Mouse (Mus musculus) ES-E14 (cell line): ENCODE measurements at regions not wholly inside any gene's neighbourhood (a gene's known extent, or its start where the extent isn't known, plus 50 kb on each side); places are given as distances from the start of the nearest gene placed in this dataset.

ENCODE experiments used
- CHD2 ChIP-seq: IDR thresholded peaks from 2 replicates; pipeline ENCODE4 v1.6.1; 2014; ENCODE audit warnings: mild to moderate bottlenecking, low read depth, low read length, inconsistent platforms
- HCFC1 ChIP-seq: IDR thresholded peaks from 2 replicates; pipeline ENCODE4 v1.6.1; 2012; ENCODE audit warnings: low read length, inconsistent platforms, borderline replicate concordance; ENCODE audit not compliant: insufficient read depth
- MAFK ChIP-seq: IDR thresholded peaks from 2 replicates; pipeline ENCODE4 v1.6.1; 2014; ENCODE audit warnings: mild to moderate bottlenecking, low read depth, low read length, inconsistent platforms; ENCODE audit not compliant: insufficient read depth
- ZC3H11A ChIP-seq: IDR thresholded peaks from 2 replicates; pipeline ENCODE4 v1.6.1; 2012; ENCODE audit warnings: low read depth, mild to moderate bottlenecking, inconsistent platforms, low read length, borderline replicate concordance
- ZNF384 ChIP-seq: IDR thresholded peaks from 2 replicates; pipeline ENCODE4 v1.6.1; 2012; ENCODE audit warnings: low read depth, low read length, inconsistent platforms

GRCm38 (mm10) chr3:38036131-38036530 is 311.8 kb upstream of the Gm5148 start:
- TF ChIP-seq CHD2 (no peak), ZC3H11A (no peak), MAFK (no peak), ZNF384 (no peak), HCFC1 (no peak)
